9 mouse cellular contexts compared by ENCODE assay signal in genomic region chr7:82719285-82719684, GRCm38 (mm10).
DNase-seq lines count a peak whose midpoint lies in the region; ATAC-seq lines count a peak whose summit lies in the region.
"Had no signal": no experiment of that assay in that cellular context is flagged by ENCODE, and none has a peak within 500 bp of the region (broad histone marks: within the 10 kb centered on the region; RNA-seq: fewer than 3 reads in every experiment).

No protein-coding gene starts in this region.

- H3K4me2 ChIP-seq in neural tube, embryonic 14.5 days (ENCODE audit: low read depth, low read length): no peak overlapping the region
- H3K4me2 ChIP-seq: embryonic facial prominence, embryonic 15.5 days had no signal

- ATAC-seq in neural tube, embryonic 14.5 days (ENCODE audit: low read depth): peak; percentile 16; the same call in 1 of the 2 replicates
- ATAC-seq in frontal cortex, adult (ENCODE audit: low TSS enrichment): no peak

- peaks cover 14% of the 10 kb centered on the region; the same call in 1 of the 2 replicates for H3K4me1 ChIP-seq in neural tube, embryonic 14.5 days (ENCODE audit: control insufficient read depth, insufficient read depth, low read length)

- no peaks in the 10 kb centered on the region for H3K27me3 ChIP-seq in neural tube, embryonic 14.5 days (ENCODE audit: control insufficient read depth, insufficient read depth, low read length)
- H3K27me3 ChIP-seq: embryonic facial prominence, embryonic 15.5 days had no signal

- no peak overlapping the region for H3K9ac ChIP-seq in neural tube, embryonic 14.5 days (replicated peaks; ENCODE audit: low read depth, low read length)
- H3K9ac ChIP-seq: embryonic facial prominence, embryonic 15.5 days had no signal

- no peaks in the 10 kb centered on the region for H3K36me3 ChIP-seq in neural tube, embryonic 14.5 days (ENCODE audit: control insufficient read depth, insufficient read depth, low read length)
- H3K36me3 ChIP-seq: embryonic facial prominence, embryonic 15.5 days had no signal

- no peak overlapping the region for H3K4me3 ChIP-seq in neural tube, embryonic 14.5 days (ENCODE audit: low read depth, low read length)
- H3K4me3 ChIP-seq: embryonic facial prominence, embryonic 15.5 days had no signal

- peak; percentile 40 for DNase-seq in kidney, postnatal 10 days
- DNase-seq in kidney, adult 8-10 months: no peak
- peak; percentile 73 for DNase-seq in ZHBTc4 (ENCODE audit: low read depth, low spot score)
- peak; percentile 43 for DNase-seq in gastrocnemius, postnatal 14 days
- DNase-seq in layer of hippocampus, postnatal 14 days (ENCODE audit: low spot score in 2 of 2): no peak
- DNase-seq in spleen, adult 12 weeks (ENCODE audit: low spot score): no peak

- H3K27ac ChIP-seq in neural tube, embryonic 14.5 days (ENCODE audit: low read depth, low read length): no peak overlapping the region
- H3K27ac ChIP-seq: embryonic facial prominence, embryonic 15.5 days had no signal

- H3K9me3 ChIP-seq in neural tube, embryonic 14.5 days (ENCODE audit: control insufficient read depth, low read length): no peaks in the 10 kb centered on the region
- H3K9me3 ChIP-seq: embryonic facial prominence, embryonic 15.5 days had no signal

- intact Hi-C loops in gastrocnemius, postnatal 14 days (cut with DNase I; ENCODE audit: low total_unique reads): loop anchor here (5.0 kb wide), 1 partner anchor 143 kb away; no protein-coding TSS in a partner anchor

- 66% methylated on average over 5 of the region's 5 CpGs for WGBS in neural tube, embryonic 14.5 days

Comparison
In these comparisons a context has a peak if more than half of its experiments do, and no peak if none do; other contexts are left out.
1. DNase-seq: peak in kidney, postnatal 10 days (single experiment), ZHBTc4 (single experiment) and gastrocnemius, postnatal 14 days (single experiment); none in kidney, adult 8-10 months (0 of 2), layer of hippocampus, postnatal 14 days (0 of 2) and spleen, adult 12 weeks (single experiment).